Mouse (Mus musculus) embryonic facial prominence, embryonic 14.5 days (tissue): ENCODE results near the gene Ier5l. TPM values are rescaled to one million over a fixed set of nuclear protein-coding genes. Genes with fewer than 3 reads are reported as not detected.

Experiments used
- ATAC-seq: fragments of 200-750 bp; cut with Nextera tagmentation; 2 replicates; pipeline ENCODE4 v1.8.0; 2017; ENCODE audit warnings: low read depth, moderate number of reproducible peaks, moderate TSS enrichment
- DNase-seq: peaks from one replicate; pipeline ENCODE4 v3.0.0-alpha.2; 2015; ENCODE audit warnings: low spot score
- H3K27ac ChIP-seq: fragments of 300-500 bp; sonication (generic); replicated peaks from 2 replicates; pipeline ENCODE4 v1.5.1; 2014; ENCODE audit warnings: low read depth, mild to moderate bottlenecking, low read length, moderate library complexity
- H3K27me3 ChIP-seq: fragments of 300-500 bp; sonication (generic); replicated peaks from 2 replicates; pipeline ENCODE4 v1.6.1; 2014; ENCODE audit warnings: low read length; ENCODE audit not compliant: control insufficient read depth, insufficient read depth
- H3K36me3 ChIP-seq: fragments of 300-500 bp; sonication (generic); 2 replicates; pipeline ENCODE4 v1.6.1; 2014; ENCODE audit warnings: low read length, mixed read lengths; ENCODE audit not compliant: control insufficient read depth, insufficient read depth
- H3K4me1 ChIP-seq: fragments of 300-500 bp; sonication (generic); 2 replicates; pipeline ENCODE4 v1.6.1; 2014; ENCODE audit warnings: antibody characterized with exemption, low read length; ENCODE audit not compliant: control insufficient read depth, insufficient read depth
- H3K4me2 ChIP-seq: fragments of 300-500 bp; sonication (generic); 2 replicates; pipeline ENCODE4 v1.6.1; 2014; ENCODE audit warnings: low read depth, mild to moderate bottlenecking, low read length, moderate library complexity, mixed read lengths
- H3K4me3 ChIP-seq: fragments of 300-500 bp; sonication (generic); 2 replicates; pipeline ENCODE4 v1.5.1; 2014; ENCODE audit warnings: low read depth, mild to moderate bottlenecking, low read length
- H3K9ac ChIP-seq: fragments of 300-500 bp; sonication (generic); 2 replicates; pipeline ENCODE4 v1.6.1; 2014; ENCODE audit warnings: low read depth, mild to moderate bottlenecking, low read length, moderate library complexity, mixed read lengths
- H3K9me3 ChIP-seq: fragments of 300-500 bp; sonication (generic); 2 replicates; pipeline ENCODE4 v1.6.1; 2016; ENCODE audit warnings: low read length; ENCODE audit not compliant: control insufficient read depth
- WGBS: fragments of 180-500 bp; shearing (Covaris S2); extraction: QIAGEN DNeasy Blood & Tissue Kit; methylation state at CpG from one replicate; pipeline ENCODE4 v1.1.7; 2014; 5-methylcytosine and 5-hydroxymethylcytosine counted together
- polyA plus RNA-seq: library from polyadenylated mRNA; unstranded; fragments of >200 nt; fragmentation: Nextera tagmentation; extraction: Ambion mirVana; gene quantifications from 2 replicates; pipeline ENCODE4 v1.2.1, GENCODE M21; 2014

Gene Ier5l
- polyA plus RNA-seq, 1 experiment from 2014 or later = 3.4 TPM

DNA sequence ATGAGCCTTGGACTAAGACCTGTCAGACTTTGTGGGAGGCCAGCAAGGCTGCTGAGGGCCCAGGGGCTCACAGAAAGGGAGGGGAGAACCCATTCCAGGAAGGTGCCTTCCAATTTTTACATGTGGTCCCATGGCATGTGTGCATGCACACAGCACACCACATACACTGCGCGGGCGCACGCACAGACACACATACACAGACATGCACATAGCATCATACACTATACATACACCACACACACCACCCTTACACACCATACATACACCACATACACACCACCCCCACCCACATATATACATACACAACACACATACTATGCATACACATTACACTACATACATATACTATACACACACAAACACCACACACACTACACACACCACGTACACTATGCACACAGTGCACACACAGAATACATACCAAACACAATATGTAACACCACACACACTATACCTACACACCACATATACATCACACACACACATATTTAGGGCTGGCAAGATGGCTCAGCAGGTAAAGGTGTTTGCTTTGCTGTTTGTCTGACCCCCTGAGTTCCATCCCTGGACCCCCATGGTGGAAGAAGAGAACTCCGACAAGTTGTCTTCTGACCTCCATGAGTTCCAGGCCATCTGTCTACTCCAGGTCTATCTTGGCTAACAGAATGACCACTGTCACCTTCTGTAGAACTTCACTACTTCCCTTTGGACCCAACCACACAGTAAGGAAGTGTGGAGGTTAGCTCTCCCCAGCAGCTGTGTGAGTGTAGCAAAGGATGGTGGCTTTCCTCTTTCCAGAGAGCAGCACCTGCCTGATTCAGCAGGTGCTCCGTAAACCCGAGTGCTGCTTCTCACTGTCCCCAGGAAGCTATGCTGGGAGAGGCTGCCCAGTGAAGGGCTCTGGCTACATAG, 21.2 kb upstream of the Ier5l start:
- peak overlapping the region; percentile 59; the same call in 1 of the 2 replicates for H3K4me2 ChIP-seq
- H3K36me3 ChIP-seq = no peaks in the 10 kb centered on the region
- ATAC-seq = no peak
- 79% methylated on average over 8 of the region's 8 CpGs for WGBS
- H3K9ac ChIP-seq = no peak overlapping the region
- H3K9me3 ChIP-seq = no peaks in the 10 kb centered on the region
- peak overlapping the region; percentile 27; the same call in 1 of the 2 replicates for H3K4me3 ChIP-seq
- H3K4me1 ChIP-seq = peaks cover 4% of the 10 kb centered on the region; the same call in 1 of the 2 replicates
- H3K27ac ChIP-seq = no peak overlapping the region
- no peaks in the 10 kb centered on the region for H3K27me3 ChIP-seq
- DNase-seq = no peak

- Histone ChIP-seq H3K4me1 (no peaks in the 10 kb centered on the region), H3K4me2 (no peak overlapping the region), H3K9ac (no peak overlapping the region), H3K27me3 (no peaks in the 10 kb centered on the region), H3K27ac (no peak overlapping the region), H3K4me3 (no peak overlapping the region), H3K9me3 (no peaks in the 10 kb centered on the region), H3K36me3 (no peaks in the 10 kb centered on the region)
- WGBS = 72% methylated on average over 2 of the region's 2 CpGs
- no peak for ATAC-seq
- DNase-seq = no peak
Measured at GRCm38 (mm10) chr2:30490384-30490783, 16.4 kb upstream of the Ier5l start.

DNA sequence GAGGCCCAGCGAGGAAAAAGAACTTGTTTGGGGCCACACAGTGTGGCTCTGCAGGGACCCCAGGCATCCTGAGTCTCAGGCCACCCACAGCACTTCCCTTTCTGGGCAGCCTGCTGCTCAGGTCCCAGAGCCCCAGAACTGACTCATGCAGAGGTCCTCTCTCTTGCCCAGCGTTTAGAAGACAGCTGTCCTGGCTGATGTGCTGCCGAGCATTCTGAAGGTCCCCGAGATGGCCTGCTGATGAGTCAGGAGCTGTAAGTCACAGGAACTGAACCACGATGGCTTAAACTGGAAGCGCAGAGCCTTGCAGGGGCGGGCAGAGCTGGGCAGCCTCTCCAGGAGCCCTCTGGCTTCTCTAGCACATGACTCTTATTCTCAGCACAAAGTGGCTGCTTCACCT, 13.6 kb upstream of the Ier5l start:
- no peak for DNase-seq
- Histone ChIP-seq H3K27ac (0 out of 2 replicates have a peak overlapping the region, but pooled peaks have one; percentile 21), H3K9me3 (no peaks in the 10 kb centered on the region), H3K4me1 (no peaks in the 10 kb centered on the region; the same call in 1 of the 2 replicates), H3K36me3 (no peaks in the 10 kb centered on the region), H3K4me3 (no peak overlapping the region), H3K4me2 (no peak overlapping the region), H3K9ac (0 out of 2 replicates have a peak overlapping the region, but pooled peaks have one; percentile 5), H3K27me3 (no peaks in the 10 kb centered on the region)
- no peak for ATAC-seq
- WGBS = 26% methylated on average over 7 of the region's 7 CpGs

GRCm38 (mm10) chr2:30478526-30478925, 4.5 kb upstream of the Ier5l start:
- DNase-seq = no peak
- peaks cover 6% of the 10 kb centered on the region for H3K4me1 ChIP-seq
- no peak overlapping the region for H3K9ac ChIP-seq
- no peak overlapping the region for H3K27ac ChIP-seq
- ATAC-seq = no peak
- no peak overlapping the region for H3K4me2 ChIP-seq
- no peaks in the 10 kb centered on the region for H3K36me3 ChIP-seq
- no peaks in the 10 kb centered on the region for H3K27me3 ChIP-seq
- H3K4me3 ChIP-seq = no peak overlapping the region
- 71% methylated on average over 1 of the region's 1 CpGs for WGBS
- H3K9me3 ChIP-seq = no peaks in the 10 kb centered on the region

DNA sequence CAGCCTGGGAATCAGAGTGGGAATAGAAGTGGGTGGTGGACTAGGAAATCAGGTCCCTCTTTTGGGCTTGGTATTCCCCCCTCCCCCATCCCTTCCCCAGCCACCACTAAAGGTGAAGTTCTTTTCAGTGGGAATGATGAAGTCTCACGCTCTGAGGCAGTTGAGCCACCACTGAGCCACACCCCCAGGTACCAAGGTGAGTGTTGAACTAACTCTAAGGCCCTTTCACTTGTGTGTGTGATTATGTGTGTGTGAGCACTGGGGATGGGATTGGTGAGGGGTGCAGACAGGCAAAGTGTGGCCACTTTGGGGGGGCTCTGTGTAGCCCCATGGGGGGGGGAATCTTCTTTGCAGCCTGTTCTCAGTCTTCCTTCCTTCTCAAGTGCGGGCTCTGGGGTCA, 2.2 kb upstream of the Ier5l start:
- Histone ChIP-seq H3K4me3 (no peak overlapping the region), H3K27me3 (no peaks in the 10 kb centered on the region), H3K9me3 (no peaks in the 10 kb centered on the region), H3K36me3 (no peaks in the 10 kb centered on the region), H3K27ac (no peak overlapping the region), H3K9ac (no peak overlapping the region), H3K4me2 (no peak overlapping the region), H3K4me1 (peaks cover 9% of the 10 kb centered on the region)
- 56% methylated on average over 2 of the region's 2 CpGs for WGBS
- no peak for DNase-seq
- no peak for ATAC-seq

GRCm38 (mm10) chr2:30475457-30475856, 1.4 kb upstream of the Ier5l start:
- no peaks in the 10 kb centered on the region for H3K27me3 ChIP-seq
- no peak overlapping the region for H3K4me3 ChIP-seq
- no peaks in the 10 kb centered on the region for H3K9me3 ChIP-seq
- ATAC-seq (no peak), DNase-seq (no peak)
- no peak overlapping the region for H3K27ac ChIP-seq
- H3K36me3 ChIP-seq = no peaks in the 10 kb centered on the region
- no peak overlapping the region for H3K9ac ChIP-seq
- H3K4me1 ChIP-seq = peaks cover 14% of the 10 kb centered on the region
- WGBS = 90% methylated on average over 7 of the region's 7 CpGs
- H3K4me2 ChIP-seq = no peak overlapping the region; the same call in 1 of the 2 replicates

GRCm38 (mm10) chr2:30474776-30475175, 757 bp upstream of the Ier5l start:
- Histone ChIP-seq H3K36me3 (no peaks in the 10 kb centered on the region), H3K9me3 (no peaks in the 10 kb centered on the region), H3K4me1 (peaks cover 14% of the 10 kb centered on the region), H3K4me3 (peak overlapping the region; percentile 98), H3K9ac (peak overlapping the region; percentile 57), H3K27me3 (no peaks in the 10 kb centered on the region), H3K4me2 (peak overlapping the region; percentile 82), H3K27ac (no peak overlapping the region)
- WGBS = 18% methylated on average over 4 of the region's 4 CpGs
- no peak for ATAC-seq
- DNase-seq = no peak

- 0% methylated on average over 21 of the region's 80 CpGs for WGBS
- peaks cover 19% of the 10 kb centered on the region for H3K4me1 ChIP-seq
- no peaks in the 10 kb centered on the region for H3K9me3 ChIP-seq
- H3K4me2 ChIP-seq = peak overlapping the region; percentile 82
- ATAC-seq (peak; percentile 35), DNase-seq (peak; percentile 80)
- H3K9ac ChIP-seq = peak overlapping the region; percentile 98
- H3K27me3 ChIP-seq = no peaks in the 10 kb centered on the region
- peak overlapping the region; percentile 98 for H3K27ac ChIP-seq
- H3K36me3 ChIP-seq = no peaks in the 10 kb centered on the region
- H3K4me3 ChIP-seq = peak overlapping the region; percentile 98
Measured at GRCm38 (mm10) chr2:30473431-30474031, 488 bp downstream of the Ier5l start.
